Mouse (Mus musculus): Measurements from ENCODE around the gene Gm13271.
"Not testable (repeated sequence)": the region's sequence is repeated elsewhere in the genome, so short reads cannot be mapped to it uniquely, and the experiment has no call there.

Gm13271 gene

DNA sequence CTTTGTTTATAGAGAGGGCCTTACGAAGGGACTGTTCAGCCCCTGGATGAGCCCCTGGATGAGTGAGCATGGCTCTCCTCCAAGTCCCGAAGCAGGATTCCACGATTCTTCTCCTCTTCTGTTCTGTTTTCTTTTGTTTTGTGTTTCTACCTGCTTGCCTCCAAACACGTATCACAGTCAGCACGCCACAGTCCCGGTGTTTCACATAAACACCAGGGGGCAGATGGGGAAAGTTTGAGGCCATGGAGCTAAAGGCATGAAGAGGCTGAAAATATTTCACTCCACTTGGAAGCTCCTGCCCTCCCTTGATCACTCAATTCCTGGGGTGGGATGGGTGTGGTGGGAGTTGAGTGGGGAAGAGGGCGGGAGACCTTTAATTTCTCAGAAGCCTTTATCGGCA lies 7.1 kb downstream of the Gm13271 start:
- DNase-seq: peak; percentile 65

- DNase-seq: not testable (repeated sequence)
Observed at GRCm38 (mm10) chr4:88762341-88762740, 7.7 kb downstream of the Gm13271 start.

- DNase-seq: peak; percentile 80
Observed at GRCm38 (mm10) chr4:88763384-88764018, 8.8 kb downstream of the Gm13271 start.

DNA sequence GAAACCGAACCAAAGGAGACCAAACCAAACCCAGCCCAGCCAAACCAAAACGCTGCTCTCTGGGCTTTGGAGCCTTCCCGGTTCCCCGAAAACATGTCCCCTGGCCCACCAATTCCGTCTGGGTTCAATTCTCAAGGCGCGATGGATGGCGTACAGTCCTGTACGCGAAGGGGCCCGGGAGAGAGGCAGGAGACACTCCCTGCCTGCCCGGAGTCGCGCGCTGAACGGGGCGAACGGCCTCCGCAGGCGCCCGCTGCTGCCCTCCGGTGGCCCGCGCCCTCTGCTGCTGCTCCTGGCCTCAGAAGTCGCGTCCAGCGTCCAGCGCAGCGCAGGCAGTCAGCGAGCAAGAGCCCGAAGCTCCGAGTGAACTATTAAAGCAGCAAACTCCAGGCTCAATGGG lies 18.9 kb downstream of the Gm13271 start, which contains the start of gene Gm13290:
TSS of gene Gm13290 (plus strand) at position 301 of the 400 bp plus-strand sequence.
- not testable (repeated sequence) for DNase-seq

DNA sequence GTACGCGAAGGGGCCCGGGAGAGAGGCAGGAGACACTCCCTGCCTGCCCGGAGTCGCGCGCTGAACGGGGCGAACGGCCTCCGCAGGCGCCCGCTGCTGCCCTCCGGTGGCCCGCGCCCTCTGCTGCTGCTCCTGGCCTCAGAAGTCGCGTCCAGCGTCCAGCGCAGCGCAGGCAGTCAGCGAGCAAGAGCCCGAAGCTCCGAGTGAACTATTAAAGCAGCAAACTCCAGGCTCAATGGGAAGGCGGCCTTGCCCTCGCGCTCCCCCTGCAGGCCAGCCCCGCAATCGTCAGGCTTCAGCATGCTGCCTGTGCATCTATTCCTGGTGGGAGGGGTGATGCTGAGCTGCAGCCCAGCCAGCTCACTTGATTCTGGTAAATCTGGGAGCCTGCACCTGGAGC lies 22.0 kb downstream of the Gm13271 start, which contains the start of gene Gm13289:
TSS of gene Gm13289 (plus strand) at position 301 of the 400 bp plus-strand sequence.
- DNase-seq: not testable (repeated sequence)

- not testable (repeated sequence) for DNase-seq
Observed at GRCm38 (mm10) chr4:88779550-88779949, 24.9 kb downstream of the Gm13271 start, which contains the start of gene Gm13272. Gene Gm13272 (plus strand): TSS chr4:88779850.

DNA sequence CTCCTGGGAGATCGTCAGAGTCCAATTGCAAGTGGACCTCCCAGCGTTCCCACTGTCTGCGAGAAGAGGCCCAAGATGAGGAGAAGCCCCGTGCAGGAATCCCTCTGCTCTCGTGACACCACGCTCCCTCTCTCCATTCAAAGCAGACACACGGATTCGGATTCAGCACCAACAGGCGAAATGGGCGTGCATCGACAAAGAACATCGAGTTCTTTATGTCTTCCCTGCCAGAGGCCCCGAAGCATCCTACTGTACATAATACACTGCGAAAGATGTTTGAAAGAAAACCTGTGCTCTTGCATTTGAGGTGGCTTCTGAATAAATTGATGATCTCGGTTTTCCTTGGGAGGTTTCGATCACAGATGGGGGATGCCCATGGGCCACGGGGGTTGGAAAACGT lies 25.7 kb downstream of the Gm13271 start:
- DNase-seq: not testable (repeated sequence)

DNA sequence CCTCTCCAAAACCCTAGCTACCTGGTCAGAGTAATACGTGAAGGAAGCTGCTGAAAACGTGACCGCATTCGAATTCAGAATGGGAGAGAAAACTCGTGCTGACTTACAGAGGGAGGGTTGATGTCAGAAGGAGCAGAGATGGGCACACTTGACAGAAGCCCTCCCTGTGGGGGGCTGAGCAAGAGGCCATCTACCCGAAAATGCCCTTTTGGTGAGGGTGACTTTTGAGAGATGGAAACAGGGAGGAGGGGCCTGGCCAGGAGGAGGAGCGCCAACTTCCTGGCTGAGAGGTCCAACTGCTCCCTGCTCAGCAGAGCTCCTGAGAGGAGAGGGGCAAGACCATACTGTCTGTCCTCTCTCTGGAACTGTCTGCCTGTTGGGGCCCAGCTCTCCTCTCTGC lies 27.2 kb downstream of the Gm13271 start, which contains the start of gene Ifnz:
TSS of gene Ifnz (plus strand) at position 301 of the 400 bp plus-strand sequence.
- not testable (repeated sequence) for DNase-seq

- DNase-seq: peak; percentile 40
Observed at GRCm38 (mm10) chr4:88782335-88782734, 27.7 kb downstream of the Gm13271 start.

DNA sequence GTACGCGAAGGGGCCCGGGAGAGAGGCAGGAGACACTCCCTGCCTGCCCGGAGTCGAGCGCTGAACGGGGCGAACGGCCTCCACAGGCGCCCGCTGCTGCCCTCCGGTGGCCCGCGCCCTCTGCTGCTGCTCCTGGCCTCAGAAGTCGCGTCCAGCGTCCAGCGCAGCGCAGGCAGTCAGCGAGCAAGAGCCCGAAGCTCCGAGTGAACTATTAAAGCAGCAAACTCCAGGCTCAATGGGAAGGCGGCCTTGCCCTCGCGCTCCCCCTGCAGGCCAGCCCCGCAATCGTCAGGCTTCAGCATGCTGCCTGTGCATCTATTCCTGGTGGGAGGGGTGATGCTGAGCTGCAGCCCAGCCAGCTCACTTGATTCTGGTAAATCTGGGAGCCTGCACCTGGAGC lies 30.7 kb downstream of the Gm13271 start, which contains the start of gene Gm13276:
TSS of gene Gm13276 (plus strand) at position 301 of the 400 bp plus-strand sequence.
- DNase-seq: not testable (repeated sequence)

- DNase-seq: peak; percentile 85
Observed at GRCm38 (mm10) chr4:88788402-88788801, 33.7 kb downstream of the Gm13271 start, which contains the start of gene Gm13277. Gene Gm13277 (plus strand): TSS chr4:88788632.

DNA sequence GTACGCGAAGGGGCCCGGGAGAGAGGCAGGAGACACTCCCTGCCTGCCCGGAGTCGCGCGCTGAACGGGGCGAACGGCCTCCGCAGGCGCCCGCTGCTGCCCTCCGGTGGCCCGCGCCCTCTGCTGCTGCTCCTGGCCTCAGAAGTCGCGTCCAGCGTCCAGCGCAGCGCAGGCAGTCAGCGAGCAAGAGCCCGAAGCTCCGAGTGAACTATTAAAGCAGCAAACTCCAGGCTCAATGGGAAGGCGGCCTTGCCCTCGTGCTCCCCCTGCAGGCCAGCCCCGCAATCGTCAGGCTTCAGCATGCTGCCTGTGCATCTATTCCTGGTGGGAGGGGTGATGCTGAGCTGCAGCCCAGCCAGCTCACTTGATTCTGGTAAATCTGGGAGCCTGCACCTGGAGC lies 36.6 kb downstream of the Gm13271 start, which contains the start of gene Gm13278:
TSS of gene Gm13278 (plus strand) at position 301 of the 400 bp plus-strand sequence.
- DNase-seq: not testable (repeated sequence)

DNA sequence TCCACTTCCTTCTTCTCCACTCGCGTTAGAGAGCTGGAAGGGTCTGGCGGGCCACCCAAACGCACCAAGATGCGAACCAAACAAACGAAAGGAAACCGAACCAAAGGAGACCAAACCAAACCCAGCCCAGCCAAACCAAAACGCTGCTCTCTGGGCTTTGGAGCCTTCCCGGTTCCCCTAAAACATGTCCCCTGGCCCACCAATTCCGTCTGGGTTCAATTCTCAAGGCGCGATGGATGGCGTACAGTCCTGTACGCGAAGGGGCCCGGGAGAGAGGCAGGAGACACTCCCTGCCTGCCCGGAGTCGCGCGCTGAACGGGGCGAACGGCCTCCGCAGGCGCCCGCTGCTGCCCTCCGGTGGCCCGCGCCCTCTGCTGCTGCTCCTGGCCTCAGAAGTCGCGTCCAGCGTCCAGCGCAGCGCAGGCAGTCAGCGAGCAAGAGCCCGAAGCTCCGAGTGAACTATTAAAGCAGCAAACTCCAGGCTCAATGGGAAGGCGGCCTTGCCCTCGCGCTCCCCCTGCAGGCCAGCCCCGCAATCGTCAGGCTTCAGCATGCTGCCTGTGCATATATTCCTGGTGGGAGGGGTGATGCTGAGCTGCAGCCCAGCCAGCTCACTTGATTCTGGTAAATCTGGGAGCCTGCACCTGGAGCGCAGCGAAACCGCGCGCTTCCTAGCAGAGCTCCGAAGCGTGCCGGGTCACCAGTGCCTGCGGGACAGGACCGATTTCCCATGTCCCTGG lies 39.4 kb downstream of the Gm13271 start, which contains the start of gene Gm13275:
TSS of gene Gm13275 (plus strand) at position 552 of the 740 bp plus-strand sequence.
- DNase-seq: peak; percentile 77

DNA sequence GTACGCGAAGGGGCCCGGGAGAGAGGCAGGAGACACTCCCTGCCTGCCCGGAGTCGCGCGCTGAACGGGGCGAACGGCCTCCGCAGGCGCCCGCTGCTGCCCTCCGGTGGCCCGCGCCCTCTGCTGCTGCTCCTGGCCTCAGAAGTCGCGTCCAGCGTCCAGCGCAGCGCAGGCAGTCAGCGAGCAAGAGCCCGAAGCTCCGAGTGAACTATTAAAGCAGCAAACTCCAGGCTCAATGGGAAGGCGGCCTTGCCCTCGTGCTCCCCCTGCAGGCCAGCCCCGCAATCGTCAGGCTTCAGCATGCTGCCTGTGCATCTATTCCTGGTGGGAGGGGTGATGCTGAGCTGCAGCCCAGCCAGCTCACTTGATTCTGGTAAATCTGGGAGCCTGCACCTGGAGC lies 42.4 kb downstream of the Gm13271 start, which contains the start of gene Gm13279:
TSS of gene Gm13279 (plus strand) at position 301 of the 400 bp plus-strand sequence.
- DNase-seq: not testable (repeated sequence)

DNA sequence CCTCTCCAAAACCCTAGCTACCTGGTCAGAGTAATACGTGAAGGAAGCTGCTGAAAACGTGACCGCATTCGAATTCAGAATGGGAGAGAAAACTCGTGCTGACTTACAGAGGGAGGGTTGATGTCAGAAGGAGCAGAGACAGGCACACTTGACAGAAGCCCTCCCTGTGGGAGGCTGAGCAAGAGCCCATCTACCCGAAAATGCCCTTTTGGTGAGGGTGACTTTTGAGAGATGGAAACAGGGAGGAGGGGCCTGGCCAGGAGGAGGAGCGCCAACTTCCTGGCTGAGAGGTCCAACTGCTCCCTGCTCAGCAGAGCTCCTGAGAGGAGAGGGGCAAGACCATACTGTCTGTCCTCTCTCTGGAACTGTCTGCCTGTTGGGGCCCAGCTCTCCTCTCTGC lies 44.7 kb downstream of the Gm13271 start, which contains the start of gene Gm13285:
TSS of gene Gm13285 (plus strand) at position 301 of the 400 bp plus-strand sequence.
- not testable (repeated sequence) for DNase-seq

DNA sequence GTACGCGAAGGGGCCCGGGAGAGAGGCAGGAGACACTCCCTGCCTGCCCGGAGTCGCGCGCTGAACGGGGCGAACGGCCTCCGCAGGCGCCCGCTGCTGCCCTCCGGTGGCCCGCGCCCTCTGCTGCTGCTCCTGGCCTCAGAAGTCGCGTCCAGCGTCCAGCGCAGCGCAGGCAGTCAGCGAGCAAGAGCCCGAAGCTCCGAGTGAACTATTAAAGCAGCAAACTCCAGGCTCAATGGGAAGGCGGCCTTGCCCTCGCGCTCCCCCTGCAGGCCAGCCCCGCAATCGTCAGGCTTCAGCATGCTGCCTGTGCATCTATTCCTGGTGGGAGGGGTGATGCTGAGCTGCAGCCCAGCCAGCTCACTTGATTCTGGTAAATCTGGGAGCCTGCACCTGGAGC lies 48.3 kb downstream of the Gm13271 start, which contains the start of gene Gm13287:
TSS of gene Gm13287 (plus strand) at position 301 of the 400 bp plus-strand sequence.
- DNase-seq: not testable (repeated sequence)

Data from kidney, adult 9 months (tissue).